Mouse (Mus musculus) CH12.LX (cell line): ENCODE data around the gene Gne.
"Not testable (repeated sequence)": the region's sequence is repeated elsewhere in the genome, so short reads cannot be mapped to it uniquely, and the experiment has no call there.

ENCODE experiments used
- RCOR1 ChIP-seq: conservative IDR thresholded peaks from 2 replicates; pipeline ENCODE4 v1.6.1; 2012; ENCODE audit warnings: low read depth, mild to moderate bottlenecking, inconsistent platforms, low read length, improper control_type of control experiment
- TCF12 ChIP-seq: IDR thresholded peaks from 2 replicates; pipeline ENCODE4 v1.6.1; 2014; ENCODE audit warnings: low read depth, mild to moderate bottlenecking, inconsistent platforms, low read length, improper control_type of control experiment
- USF1 ChIP-seq: IDR thresholded peaks from 2 replicates; pipeline ENCODE4 v1.6.1; 2014; ENCODE audit warnings: low read depth, mild to moderate bottlenecking, inconsistent platforms, low read length, improper control_type of control experiment

GRCm38 (mm10) chr4:44043182-44043581 is 40.8 kb downstream of the Gne start:
- not testable (repeated sequence) for TF ChIP-seq TCF12, USF1, RCOR1
